Mouse (Mus musculus) spleen, adult 2 months (tissue): ENCODE measurements at regions not wholly inside any gene's neighbourhood (a gene's known extent, or its start where the extent isn't known, plus 50 kb on each side); places are given as distances from the start of the nearest gene placed in this dataset.

Source experiments
- DNase-seq, 2 experiments: peaks; one replicate each; pipeline versions ENCODE4 v3.0.0 to v3.0.0-alpha.2; 2012 to 2021; ENCODE audit warnings: low spot score in 2 of 2, low read depth in 1 of 2
- H3K27ac ChIP-seq: fragments of 200-500 bp; 2 replicates; pipeline ENCODE4 v1.5.1; 2012; ENCODE audit warnings: low read length, inconsistent platforms; ENCODE audit not compliant: insufficient read depth
- H3K27me3 ChIP-seq: fragments of 200-500 bp; 2 replicates; pipeline ENCODE4 v1.6.1; 2012; ENCODE audit warnings: mild to moderate bottlenecking, moderate library complexity, low read length, inconsistent platforms; ENCODE audit not compliant: control insufficient read depth, insufficient read depth
- H3K36me3 ChIP-seq: fragments of 200-500 bp; 2 replicates; pipeline ENCODE4 v1.6.1; 2012; ENCODE audit warnings: mild to moderate bottlenecking, low read length, inconsistent platforms; ENCODE audit not compliant: control insufficient read depth, insufficient read depth
- H3K4me1 ChIP-seq: fragments of 200-500 bp; 2 replicates; pipeline ENCODE4 v1.6.1; 2011; ENCODE audit warnings: inconsistent platforms; ENCODE audit not compliant: control insufficient read depth, insufficient read depth, insufficient read length
- H3K4me3 ChIP-seq: fragments of 200-500 bp; 2 replicates; pipeline ENCODE4 v1.5.1; 2011; ENCODE audit warnings: mild to moderate bottlenecking, inconsistent platforms; ENCODE audit not compliant: insufficient read depth, insufficient read length; ENCODE audit errors: extremely low read depth
- CTCF ChIP-seq: fragments of 200-500 bp; IDR thresholded peaks from 2 replicates; pipeline ENCODE4 v1.5.1; 2011; ENCODE audit warnings: mild to moderate bottlenecking, inconsistent platforms; ENCODE audit not compliant: insufficient read depth, insufficient read length, insufficient replicate concordance; ENCODE audit errors: extremely low read depth
- POLR2A ChIP-seq: fragments of 200-500 bp; IDR thresholded peaks from 2 replicates; pipeline ENCODE4 v1.6.1; 2011; ENCODE audit warnings: low read depth, low read length, inconsistent platforms
- WGBS: fragments of 180-500 bp; shearing (Covaris S2); methylation state at CpG from one replicate; pipeline ENCODE4 v1.1.7; 2018; 5-methylcytosine and 5-hydroxymethylcytosine counted together

GRCm38 (mm10) chr1:128805687-128806653 lies 213.9 kb upstream of the Cxcr4 start:
- no peak overlapping the region for H3K27ac ChIP-seq
- no peaks in the 10 kb centered on the region for H3K27me3 ChIP-seq
- TF ChIP-seq CTCF (no peak), POLR2A (no peak)
- no peaks in the 10 kb centered on the region for H3K36me3 ChIP-seq
- WGBS = 90% methylated on average over 10 of the region's 10 CpGs
- no peak for DNase-seq
- no peaks in the 10 kb centered on the region; the same call in 1 of the 2 replicates for H3K4me1 ChIP-seq
- no peak overlapping the region for H3K4me3 ChIP-seq

DNA sequence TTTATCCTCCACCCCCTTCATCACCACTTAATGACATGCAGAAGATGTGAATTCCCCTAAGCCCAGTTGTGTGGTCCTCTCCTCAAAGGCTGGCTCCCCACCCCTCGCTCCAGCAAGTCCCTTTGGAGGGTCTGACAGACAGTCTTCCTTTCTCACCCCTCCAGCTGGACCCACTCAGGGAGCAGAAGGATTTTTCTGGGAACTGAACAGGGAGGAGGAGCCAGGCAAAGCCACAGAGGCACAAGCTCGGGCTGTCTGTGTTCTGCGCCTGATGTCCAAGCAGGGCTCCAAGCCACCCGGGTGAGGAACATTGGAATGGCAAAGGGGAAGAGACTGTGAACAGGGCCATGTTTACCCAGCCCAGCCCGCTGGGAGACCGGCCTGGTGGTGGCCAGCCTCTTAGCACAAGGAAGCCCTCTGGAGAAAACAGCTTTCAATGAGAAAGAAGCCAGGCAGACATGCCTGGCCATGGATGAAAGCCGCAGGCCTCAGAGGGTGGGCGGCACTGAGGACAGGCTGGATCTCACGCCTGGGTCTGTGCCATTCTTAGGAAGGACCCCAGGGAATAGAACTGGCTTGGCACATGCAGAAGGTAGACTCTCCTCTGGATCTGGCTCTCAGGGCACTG lies 211.5 kb upstream of the Cxcr4 start:
- H3K36me3 ChIP-seq = no peaks in the 10 kb centered on the region
- TF ChIP-seq CTCF (no peak), POLR2A (no peak)
- no peaks in the 10 kb centered on the region for H3K4me1 ChIP-seq
- WGBS = 81% methylated on average over 9 of the region's 9 CpGs
- H3K4me3 ChIP-seq = no peak overlapping the region
- no peak overlapping the region for H3K27ac ChIP-seq
- DNase-seq = no peak
- H3K27me3 ChIP-seq = no peaks in the 10 kb centered on the region

- no peak for DNase-seq
- no peak overlapping the region for H3K27ac ChIP-seq
- TF ChIP-seq POLR2A = no peak
- TF ChIP-seq CTCF = no peak
- no peaks in the 10 kb centered on the region for H3K4me1 ChIP-seq
- no peaks in the 10 kb centered on the region for H3K27me3 ChIP-seq
- no peak overlapping the region for H3K4me3 ChIP-seq
- H3K36me3 ChIP-seq = no peaks in the 10 kb centered on the region
Observed at GRCm38 (mm10) chr1:128803058-128803432, 211.0 kb upstream of the Cxcr4 start.

GRCm38 (mm10) chr1:128798721-128799120 lies 206.6 kb upstream of the Cxcr4 start:
- no peak for DNase-seq
- no peak for TF ChIP-seq POLR2A
- TF ChIP-seq CTCF = no peak
- H3K27me3 ChIP-seq = no peaks in the 10 kb centered on the region
- no peak overlapping the region for H3K27ac ChIP-seq
- H3K36me3 ChIP-seq = no peaks in the 10 kb centered on the region
- no peak overlapping the region for H3K4me3 ChIP-seq
- H3K4me1 ChIP-seq = no peaks in the 10 kb centered on the region
- WGBS = 84% methylated on average over 4 of the region's 4 CpGs

DNA sequence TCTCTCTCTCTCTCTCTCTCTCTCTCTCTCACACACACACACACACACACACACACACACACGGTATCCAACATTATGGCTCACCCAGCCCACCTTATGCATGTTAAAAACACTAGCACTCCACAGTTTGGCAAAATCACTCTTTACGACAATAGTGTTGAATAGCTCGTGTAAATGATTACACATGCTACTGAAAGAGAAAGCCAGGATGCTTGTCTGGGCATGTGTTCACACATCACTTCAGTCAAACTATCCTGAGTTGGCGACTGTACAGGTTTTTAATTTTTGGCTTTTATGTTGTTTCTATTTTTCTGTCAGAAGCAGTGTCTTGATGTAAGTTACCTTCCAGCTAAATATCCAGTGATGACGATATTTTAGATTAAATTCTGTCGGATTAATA lies 203.6 kb upstream of the Cxcr4 start:
- WGBS = 91% methylated on average over 6 of the region's 6 CpGs
- no peak for DNase-seq
- H3K4me3 ChIP-seq = no peak overlapping the region

DNA sequence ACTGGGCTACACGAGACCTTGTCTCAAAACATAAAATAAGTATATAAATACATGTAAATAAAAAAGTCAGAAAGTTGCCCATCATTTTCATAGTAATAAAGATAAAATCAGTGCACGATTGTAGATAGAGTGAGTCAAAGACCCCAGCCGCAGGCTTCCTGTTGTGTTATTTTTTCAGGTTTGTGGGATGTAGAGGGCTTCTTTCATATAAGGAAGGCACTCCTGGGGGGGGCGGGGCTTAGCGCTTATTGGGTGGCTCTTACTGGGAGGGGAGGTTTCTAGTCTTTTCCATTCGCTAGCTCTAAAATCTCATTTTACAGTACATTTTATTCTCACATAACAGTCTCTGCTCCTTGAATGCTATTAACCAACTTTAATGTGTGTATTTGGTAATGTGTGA lies 198.8 kb upstream of the Cxcr4 start:
- Histone ChIP-seq H3K27me3 (no peaks in the 10 kb centered on the region), H3K4me3 (no peak overlapping the region), H3K4me1 (peaks cover 8% of the 10 kb centered on the region; the same call in 1 of the 2 replicates), H3K27ac (no peak overlapping the region), H3K36me3 (no peaks in the 10 kb centered on the region)
- DNase-seq = peak; percentile 18 to 32
- TF ChIP-seq POLR2A = no peak
- no peak for TF ChIP-seq CTCF
- 73% methylated on average over 6 of the region's 6 CpGs for WGBS

More for the DNA sequence above, 203.6 kb upstream of the Cxcr4 start:
- no peaks in the 10 kb centered on the region for H3K27me3 ChIP-seq
- H3K36me3 ChIP-seq = no peaks in the 10 kb centered on the region
- no peaks in the 10 kb centered on the region for H3K4me1 ChIP-seq
- no peak for TF ChIP-seq CTCF
- no peak for TF ChIP-seq POLR2A
- H3K27ac ChIP-seq = no peak overlapping the region
